Mouse (Mus musculus): ENCODE measurements around the gene Prkca. TPM values are rescaled to one million over a fixed set of nuclear protein-coding genes. Genes with fewer than 3 reads are reported as not detected.
"Not testable (repeated sequence)": the region's sequence is repeated elsewhere in the genome, so short reads cannot be mapped to it uniquely, and the experiment has no call there.

The Prkca gene
- total RNA-seq, 2 experiments from 2014 or later = 1.3 to 3.6 TPM

DNA sequence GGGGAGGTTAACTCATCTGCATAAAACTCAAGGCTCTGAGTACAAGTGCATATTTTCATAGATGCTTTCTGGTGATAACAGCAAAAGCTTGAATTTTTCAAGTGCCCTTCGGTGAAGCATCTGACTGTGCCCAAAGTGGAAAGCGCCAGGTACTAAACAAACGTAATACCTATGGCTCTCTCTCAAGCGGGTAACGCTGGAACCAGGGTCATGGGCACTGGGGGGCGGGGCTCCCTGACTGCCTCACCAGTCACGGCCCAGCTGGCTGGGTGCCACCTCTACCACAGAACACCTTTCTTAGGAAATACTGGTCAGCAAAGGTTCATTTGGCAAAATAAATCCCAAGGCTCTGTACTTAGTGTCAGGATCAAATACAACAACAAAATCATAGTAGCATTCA is 203.7 kb downstream of the Prkca start:
- ATAC-seq (replicated peaks; ENCODE audit: poor library complexity) = no peak

DNA sequence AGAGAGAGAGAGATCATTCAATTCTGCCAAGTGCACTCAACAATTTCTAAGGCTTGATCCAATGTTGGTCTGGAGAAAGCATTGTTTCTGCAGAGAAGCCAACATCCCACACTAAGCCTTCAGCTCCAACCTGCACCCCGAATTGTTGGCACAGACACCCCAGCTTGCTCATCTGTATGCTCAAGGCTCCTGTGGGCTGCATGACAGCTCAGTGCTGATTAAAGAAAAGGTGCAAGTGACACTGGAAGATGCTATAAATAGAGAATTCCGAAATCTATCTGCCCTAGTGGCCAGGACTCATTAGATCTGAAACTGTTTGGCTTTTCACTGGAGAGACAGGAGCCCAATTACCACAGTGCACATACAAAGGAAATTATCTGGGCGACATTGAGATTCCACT is 207.4 kb downstream of the Prkca start:
- ATAC-seq (replicated peaks; ENCODE audit: poor library complexity) = no peak

DNA sequence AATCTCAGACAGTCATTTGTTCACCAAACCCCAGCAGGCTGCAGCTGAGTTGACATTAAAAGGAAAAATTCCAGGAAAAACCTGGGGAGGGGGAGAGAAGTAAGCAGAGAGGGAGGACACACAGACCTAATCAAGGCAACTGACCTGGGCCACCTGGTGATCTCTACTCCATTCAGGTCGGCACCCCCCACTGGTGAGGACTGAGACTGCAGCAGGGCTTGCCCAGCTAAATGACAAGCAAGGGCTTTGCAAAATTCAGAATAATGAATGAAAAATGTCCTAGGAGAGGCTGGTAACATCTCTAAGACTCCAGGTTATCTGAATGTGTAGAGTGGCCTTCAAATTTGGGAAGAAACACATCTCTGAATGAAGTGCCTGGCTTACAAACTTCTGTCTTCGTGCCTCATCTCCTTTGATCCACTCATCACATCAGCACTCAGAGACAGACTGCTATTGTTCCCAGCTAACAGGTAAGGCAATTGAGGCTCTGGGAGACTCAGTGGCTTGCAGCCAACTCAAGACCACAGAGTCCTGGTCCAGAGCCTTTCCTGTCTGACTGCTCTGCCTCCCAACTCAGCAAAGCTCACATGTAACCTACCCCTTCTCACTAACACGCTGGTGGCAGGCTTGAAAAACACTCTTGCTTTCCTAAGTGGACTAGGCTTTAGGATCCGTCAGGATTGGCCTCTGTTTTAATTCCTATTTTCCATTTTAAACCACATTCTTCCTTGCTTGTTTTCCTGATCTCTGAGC is 208.1 kb downstream of the Prkca start:
- ATAC-seq (replicated peaks; ENCODE audit: poor library complexity) = peak; percentile 69

DNA sequence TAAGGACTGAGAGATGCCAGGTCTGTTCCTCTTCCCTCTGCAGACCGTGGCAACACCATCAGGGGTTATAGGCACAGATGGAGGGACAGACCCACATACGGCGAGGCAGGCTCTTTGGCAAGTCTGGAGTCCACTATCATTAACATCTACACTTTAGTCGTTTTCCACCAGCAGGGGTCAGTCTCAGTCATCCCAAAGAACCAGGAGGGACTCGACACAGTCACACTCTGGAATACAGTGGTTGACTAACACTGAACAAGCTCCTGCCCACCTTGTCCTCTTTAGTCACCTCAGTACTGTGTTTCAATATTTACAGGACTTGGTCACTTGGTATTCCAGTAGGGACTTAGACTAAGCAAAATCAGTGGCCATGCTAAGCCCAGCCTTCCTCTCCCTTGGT is 215.1 kb downstream of the Prkca start:
- ATAC-seq (replicated peaks; ENCODE audit: poor library complexity) = peak; percentile 80

DNA sequence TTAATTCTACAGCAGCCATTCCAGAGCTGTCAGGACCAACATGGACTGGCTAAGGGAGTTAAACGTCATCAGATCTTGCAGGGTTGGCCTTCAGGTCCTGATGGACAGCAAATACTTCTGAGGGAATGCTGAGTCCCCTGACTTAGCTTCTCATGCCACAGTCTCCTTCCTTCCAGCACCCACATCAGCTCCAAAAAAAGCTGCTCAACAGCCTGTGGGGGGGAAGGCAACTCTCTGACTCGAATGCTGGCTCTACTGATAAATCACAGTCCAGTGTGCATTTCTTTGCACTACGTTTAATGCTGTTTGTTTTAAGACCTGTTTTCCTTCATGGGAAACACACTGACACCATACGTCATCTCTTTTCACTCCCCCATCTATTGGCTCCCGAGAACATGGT is 215.8 kb downstream of the Prkca start:
- ATAC-seq (replicated peaks; ENCODE audit: poor library complexity) = no peak

DNA sequence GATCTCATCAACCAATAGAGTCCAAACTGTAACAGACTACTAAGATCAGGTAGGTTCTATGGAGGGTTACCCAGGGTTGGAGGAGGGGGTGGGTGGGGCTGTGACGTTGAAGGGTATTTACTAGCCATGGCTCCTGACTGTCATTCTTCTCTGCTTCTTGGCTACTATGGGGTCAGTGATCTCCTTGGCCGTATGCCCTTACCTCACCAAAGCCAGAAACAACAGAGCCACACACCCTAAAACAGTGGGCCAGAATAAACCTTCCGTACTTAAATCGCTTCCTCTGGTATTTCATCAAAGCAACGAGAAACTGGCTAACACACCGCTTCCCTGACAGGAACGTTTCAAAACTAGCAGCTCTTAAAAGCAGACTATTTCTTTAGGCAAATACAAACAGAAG is 221.2 kb downstream of the Prkca start:
- ATAC-seq (replicated peaks; ENCODE audit: poor library complexity) = no peak

DNA sequence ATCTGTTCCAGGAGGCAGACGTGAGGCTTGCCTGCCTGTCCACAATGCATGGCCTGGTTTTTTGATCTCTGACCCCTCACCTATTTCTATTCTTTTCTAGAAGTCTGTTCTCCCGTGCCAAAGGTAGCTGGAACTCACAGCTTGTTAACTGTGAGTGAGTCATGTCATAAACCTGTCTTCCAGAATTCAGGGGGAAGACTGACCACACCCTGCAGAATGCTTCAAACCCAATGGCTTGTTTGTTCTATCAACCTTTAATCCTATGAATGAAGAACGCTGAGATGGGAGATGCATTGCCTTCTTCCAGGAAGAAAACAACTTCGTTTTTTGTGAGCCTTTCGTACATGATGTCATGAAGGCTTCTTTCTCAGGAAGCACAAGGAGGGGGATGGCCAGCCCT is 223.0 kb downstream of the Prkca start:
- ATAC-seq (replicated peaks; ENCODE audit: poor library complexity) = no peak

DNA sequence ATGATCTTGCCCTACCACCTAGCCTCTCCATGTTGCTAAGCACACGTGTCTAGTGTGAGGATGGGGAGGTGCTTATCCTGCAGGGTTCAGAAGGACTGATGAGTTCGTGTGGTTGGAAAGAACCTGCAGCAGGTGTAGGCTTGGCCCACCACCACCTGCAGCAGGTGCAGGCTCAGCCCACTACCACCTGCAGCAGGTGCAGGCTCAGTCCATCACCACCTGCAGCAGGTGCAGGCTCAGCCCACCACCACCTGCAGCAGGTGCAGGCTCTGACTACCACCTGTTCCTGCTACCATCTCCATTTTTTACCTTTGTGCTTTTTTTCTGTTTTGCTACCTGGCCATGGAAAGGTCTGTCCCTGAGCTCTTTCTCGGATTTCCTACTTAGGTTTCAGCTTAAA is 223.9 kb downstream of the Prkca start:
- no peak for ATAC-seq (replicated peaks; ENCODE audit: poor library complexity)

DNA sequence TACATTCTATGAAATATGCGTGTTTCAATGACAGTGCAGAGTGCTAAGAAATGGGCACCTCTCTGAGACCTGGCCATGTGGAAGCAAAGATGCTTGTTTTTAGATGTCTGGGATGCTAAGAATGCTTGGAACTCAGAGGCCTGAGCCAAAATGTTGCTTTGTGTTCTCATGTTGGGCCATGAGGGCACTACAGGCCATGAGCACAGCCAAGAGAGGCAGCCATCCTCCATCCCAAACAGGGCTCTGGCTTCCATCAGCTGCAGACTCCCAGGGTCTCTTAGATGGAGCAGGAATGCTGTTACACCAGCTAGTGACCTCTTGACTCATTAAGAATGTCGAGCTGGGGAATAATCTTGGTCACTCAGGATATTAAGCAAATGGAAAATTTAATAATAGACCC is 224.9 kb downstream of the Prkca start:
- no peak for ATAC-seq (replicated peaks; ENCODE audit: poor library complexity)

DNA sequence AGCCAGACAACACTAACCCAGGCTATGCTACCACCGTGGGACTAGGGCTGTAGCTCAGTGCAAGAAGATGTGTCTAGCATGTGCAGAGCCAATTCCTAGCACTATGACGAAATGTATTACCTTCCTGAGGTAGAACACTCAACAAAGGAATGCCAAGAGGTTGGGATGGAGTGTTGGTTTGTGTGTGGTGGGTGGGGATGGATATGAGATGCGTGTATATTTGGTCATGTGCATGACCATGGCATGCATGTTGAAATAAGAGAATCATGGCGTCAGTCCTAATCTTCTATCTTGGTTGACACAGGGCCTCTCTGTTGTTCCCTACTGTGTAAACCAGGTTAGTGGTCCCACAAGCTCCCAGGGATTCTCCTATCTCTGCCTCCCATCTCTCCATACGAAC is 225.5 kb downstream of the Prkca start:
- no peak for ATAC-seq (replicated peaks; ENCODE audit: poor library complexity)

DNA sequence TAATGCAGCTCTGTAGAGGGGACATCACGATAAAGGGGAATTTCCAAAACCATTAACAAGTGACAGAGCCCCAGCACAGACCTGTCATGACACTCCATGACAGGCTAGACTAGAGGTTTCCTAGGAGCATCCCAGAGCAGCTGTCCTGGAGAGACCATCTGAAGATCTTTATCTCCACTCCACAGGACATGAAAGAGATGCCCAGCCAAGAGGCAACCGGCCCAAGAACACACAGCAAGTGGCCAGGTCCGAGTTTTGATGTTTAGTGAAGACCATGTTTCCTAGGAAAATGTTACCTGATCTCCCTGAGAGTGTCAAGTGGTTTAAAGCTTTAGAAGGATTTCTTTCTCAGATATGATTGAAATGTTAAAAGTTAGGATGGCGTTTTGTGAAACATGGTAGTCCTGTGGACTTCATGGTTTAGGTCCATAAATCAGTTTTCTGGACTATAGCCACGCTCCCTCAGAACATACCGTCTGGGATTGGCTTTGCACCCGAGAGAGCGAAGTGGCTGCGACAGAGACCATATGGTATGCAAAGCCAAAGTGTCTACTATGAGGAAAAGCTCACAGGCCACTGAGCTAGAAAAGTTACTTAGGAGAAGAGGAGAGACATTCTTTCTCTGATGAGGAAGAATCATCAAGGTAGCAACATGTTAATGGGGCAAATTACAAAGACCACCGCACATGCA is 226.2 kb downstream of the Prkca start:
- ATAC-seq (replicated peaks; ENCODE audit: poor library complexity) = no peak

DNA sequence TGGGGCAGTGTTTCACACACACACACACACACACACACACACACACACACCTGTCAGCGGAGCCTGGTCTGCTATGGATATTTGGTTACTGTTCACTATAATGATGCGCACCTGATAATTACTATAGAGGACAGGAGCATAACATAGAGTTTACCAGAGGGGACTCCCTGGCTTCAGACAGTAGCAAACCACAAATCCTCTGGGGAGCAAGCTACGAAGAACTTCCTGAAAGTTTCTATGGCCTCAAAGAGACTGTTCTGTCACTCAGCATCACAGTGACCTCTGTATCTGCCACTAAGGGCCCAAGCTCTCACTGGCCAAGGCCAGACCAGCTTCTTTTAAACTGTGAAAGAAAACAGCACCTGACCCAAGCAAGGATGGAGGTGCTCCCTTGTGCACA is 229.6 kb downstream of the Prkca start:
- no peak for ATAC-seq (replicated peaks; ENCODE audit: poor library complexity)

DNA sequence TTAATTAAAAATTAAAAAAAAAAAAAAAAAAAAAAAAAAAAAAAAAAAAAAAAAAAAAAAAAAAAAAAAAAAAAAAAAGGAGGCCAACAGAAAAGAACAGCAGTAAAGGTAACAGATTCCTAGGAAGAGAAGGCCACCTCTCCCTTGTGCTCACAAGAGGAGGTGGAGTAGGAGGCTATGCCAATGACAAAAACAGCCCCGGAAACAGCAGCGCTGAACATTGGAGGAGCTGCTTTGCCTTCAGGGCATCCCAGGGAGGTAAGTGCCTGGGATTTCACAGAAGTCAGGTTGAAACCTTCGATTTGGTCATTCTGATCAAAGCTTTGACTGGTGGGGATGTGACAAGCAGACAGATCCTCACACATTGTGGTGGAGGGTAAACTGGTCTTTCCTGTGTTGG is 231.3 kb downstream of the Prkca start:
- no peak for ATAC-seq (replicated peaks; ENCODE audit: poor library complexity)

DNA sequence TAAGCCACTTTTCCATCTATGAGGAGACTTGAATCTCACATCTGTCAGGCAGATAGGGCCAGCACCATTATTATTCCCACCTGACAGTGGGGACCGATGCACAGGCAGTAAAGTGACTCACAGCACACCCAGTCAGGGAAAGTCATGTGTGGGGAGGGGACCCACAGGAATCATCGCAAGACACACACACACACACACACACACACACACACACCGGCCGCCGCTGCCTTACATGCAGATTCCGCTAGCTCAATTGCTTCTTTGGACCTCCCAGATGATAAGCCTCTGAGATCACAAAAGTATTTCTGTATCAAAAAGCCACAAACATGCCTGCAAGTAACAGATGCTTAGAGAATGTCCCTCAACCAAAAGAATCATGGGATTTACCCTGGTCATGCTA is 239.6 kb downstream of the Prkca start:
- no peak for ATAC-seq (replicated peaks; ENCODE audit: poor library complexity)

DNA sequence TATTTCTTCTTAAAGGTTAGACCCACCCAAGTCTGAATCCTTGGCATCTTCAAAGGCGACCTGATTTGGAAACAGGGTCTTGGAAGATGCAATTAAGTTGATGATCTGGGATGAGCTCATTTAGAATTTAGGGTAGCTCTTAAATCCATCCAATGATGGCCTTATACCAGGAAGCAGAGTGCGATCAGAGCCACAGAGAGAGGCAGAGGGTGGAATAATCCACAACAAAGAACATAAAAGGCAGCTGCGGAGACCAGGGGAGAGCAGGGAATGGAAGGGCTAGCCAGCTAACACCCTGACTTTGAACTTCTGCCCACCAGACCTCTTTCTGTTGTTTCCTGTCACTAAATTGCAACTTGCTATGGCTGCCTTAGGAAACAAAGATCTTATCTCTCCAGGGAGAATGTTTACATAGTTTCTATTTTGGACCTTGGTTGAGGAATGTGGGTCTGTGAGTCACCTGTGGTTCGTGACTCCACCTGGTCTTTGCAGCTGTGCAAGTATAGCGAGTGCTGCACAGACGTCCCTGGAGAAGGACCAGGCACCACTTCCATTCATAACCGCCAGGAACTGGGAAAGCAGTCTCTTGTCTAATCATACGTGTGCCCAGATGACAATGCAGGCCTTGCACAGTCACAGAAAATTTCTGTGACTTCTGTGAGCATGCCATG is 242.3 kb downstream of the Prkca start:
- no peak for ATAC-seq (replicated peaks; ENCODE audit: poor library complexity)

DNA sequence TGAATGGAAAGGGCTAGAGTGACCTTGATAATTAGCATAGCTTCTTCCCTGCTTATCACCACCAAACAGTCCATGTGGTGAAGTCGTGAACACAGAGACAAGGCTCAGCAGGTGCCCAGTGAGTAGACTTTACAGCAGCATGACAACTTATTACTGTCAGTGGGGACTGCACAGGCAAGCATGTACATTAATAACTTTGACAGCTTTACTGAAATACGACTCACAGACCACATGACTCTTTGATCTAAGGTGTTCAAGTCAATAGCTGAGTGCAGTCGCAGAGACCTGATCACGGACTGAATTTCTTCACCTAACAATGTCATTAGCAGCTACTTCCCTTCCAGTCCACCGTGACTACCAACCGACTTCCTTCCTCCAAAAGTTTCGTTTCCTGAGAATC is 245.4 kb downstream of the Prkca start:
- ATAC-seq (replicated peaks; ENCODE audit: poor library complexity) = peak; percentile 70

DNA sequence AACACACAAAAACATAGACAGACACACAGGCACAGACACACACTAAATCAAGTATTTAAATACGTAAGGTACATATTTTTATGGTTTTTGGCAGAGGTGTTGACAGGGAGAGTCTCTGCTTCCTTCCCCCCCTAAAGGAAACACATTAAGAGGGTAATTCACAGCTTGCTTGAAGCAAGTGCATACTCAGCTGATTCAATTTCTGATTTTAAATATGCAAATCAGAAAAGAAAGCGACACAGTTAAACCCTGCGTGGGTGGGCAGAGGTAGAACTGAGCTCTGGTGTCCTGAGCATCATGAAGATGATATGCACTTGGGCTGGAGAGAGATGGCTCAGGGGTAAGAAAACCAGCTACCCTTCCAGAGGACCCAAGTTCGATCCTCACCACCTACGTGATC is 248.9 kb downstream of the Prkca start:
- no peak for ATAC-seq (replicated peaks; ENCODE audit: poor library complexity)

DNA sequence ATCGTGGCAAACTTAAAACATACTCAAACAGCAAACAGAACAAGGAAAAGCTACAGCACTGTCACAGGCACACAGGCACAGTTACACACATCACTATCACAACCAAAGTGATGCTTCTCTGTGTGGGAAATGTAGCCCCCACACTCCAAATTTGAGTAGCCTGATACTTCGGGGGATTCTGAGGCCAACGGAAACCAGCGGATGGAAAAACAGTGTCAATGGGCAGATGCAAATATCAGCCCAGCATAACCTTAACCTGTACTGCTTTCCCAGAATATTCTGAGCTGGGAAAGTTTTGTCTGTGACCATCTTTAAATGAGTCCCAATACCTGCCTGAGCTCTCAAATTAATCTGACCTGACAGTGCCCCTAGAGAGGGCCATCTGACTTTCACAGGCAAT is 250.5 kb downstream of the Prkca start:
- no peak for ATAC-seq (replicated peaks; ENCODE audit: poor library complexity)

DNA sequence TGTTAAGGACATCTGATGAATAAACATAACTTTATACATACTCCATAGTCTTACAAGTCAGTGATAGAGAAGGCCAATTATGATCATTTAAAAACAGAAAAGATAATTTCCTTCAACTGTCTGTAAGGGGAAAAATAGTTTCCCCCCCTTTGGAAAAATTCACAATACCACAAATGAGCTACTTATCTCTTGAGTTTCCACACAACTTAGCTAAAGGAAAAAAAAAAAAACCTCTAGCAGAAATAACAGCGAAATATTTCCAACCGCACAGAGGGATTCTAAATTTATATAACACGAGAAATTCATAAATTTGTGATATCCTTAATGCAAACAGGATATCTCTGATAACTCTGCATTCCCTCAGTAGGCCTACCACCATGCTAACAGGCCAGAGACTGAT is 252.5 kb downstream of the Prkca start:
- no peak for ATAC-seq (replicated peaks; ENCODE audit: poor library complexity)

DNA sequence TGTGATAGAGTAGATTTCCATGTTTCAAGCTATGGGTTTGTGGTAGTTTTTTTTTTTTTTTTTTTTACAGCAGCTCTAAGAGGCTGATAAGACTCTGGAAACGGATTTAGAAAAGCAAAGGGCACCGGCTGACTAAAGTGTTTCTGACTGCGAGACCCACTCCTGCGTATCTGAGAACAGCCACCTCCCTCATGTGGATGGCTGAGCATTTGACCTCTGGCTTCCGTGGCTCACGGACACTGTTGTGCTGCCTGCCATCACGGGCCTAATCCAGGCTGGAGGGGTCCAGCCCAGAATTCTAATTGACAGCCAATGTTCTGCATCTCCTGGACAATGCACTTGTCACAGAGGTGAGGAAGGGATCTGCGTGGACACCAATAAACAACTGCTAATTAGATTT is 253.0 kb downstream of the Prkca start:
- ATAC-seq (replicated peaks; ENCODE audit: poor library complexity) = no peak

DNA sequence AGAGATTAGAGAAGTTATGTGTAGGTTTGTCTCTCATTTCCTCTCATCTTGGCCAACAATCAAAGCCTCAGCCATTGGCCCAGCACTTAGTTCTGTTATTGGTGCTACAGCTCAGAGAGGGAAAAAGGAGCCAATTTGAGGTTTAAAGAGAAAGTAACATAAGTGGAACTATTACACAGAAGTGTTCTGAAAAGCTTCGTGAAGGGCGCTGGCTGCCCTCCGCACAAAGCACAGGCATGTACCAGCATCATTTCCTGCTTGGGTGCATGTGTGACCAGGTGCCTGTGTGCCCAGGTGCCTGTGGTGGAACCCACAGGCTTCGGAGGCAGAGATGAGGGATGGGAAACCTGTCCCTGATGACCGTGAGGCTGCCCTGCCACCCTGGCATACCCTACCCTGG is 255.7 kb downstream of the Prkca start:
- ATAC-seq (replicated peaks; ENCODE audit: poor library complexity) = no peak

DNA sequence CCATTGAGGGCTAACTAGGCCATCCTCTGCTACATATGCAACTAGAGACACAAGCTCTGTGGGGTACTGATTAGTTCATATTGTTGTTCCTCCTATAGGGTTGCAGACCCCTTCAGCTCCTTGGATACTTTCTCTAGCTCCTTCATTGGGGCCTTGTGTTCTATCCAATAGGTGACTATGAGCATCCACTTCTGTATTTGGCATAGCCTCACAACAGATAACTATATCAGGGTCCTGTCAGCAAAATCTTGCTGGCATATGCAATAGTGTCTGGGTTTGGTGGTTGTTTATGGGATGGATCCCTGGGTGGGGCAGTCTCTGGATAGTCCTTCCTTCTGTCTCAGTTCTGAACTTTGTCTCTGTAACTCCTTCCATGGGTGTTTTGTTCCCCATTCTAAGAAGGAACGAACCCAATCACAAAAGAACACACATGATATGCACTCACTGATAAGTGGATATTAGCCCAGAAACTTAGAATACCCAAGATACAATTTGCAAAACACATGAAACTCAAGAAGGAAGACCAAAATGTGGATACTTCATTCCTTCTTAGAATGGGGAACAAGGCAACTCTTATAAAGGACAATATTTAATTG is 256.5 kb downstream of the Prkca start:
- ATAC-seq (replicated peaks; ENCODE audit: poor library complexity) = not testable (repeated sequence)

Measured in megakaryocyte progenitor cell, adult 5-6 weeks (primary cell).